8 mouse cellular contexts compared by ENCODE assay signal in genomic region chr11:100761547-100762045, GRCm38 (mm10). TPM values are rescaled to one million over a fixed set of nuclear protein-coding genes. Genes with fewer than 3 reads are reported as not detected.
DNase-seq lines count a peak whose midpoint lies in the region.

No protein-coding gene starts in this region.

- peak; percentile 85 for DNase-seq in adipocyte (ENCODE audit: low spot score)
- DNase-seq in embryo, embryonic 10 days (ENCODE audit: low spot score), result peak; percentile 94
- peak; percentile 92 for DNase-seq in gastrocnemius, postnatal 10 days
- DNase-seq in induced T-regulatory cell, adult 2 months (ENCODE audit: low read depth), result peak; percentile 91
- DNase-seq in left cerebral cortex, adult 8-10 months (ENCODE audit: low spot score in 2 of 2), result peak; percentile 75 to 83
- DNase-seq in right cerebral cortex, postnatal 10 days (ENCODE audit: low spot score in 2 of 2), result peak; percentile 89 to 91
- peak; percentile 77 for DNase-seq in urinary bladder, postnatal 14 days (ENCODE audit: low spot score)

- H3K27me3 ChIP-seq in megakaryocyte, embryonic 14.5 days (replicated peaks), result peaks cover 74% of the 10 kb centered on the region

- peaks cover 37% of the 10 kb centered on the region for H3K4me1 ChIP-seq in megakaryocyte, embryonic 14.5 days

- H3K4me3 ChIP-seq in megakaryocyte, embryonic 14.5 days (replicated peaks), result peak overlapping the region; percentile 91

- H3K9me3 ChIP-seq in megakaryocyte, embryonic 14.5 days, result no peaks in the 10 kb centered on the region

- peaks cover 3% of the 10 kb centered on the region for H3K36me3 ChIP-seq in megakaryocyte, embryonic 14.5 days (replicated peaks; ENCODE audit: low read length)

RNA-seq across cellular contexts. Expression of gene Hcrt, which starts 1.1 kb away (rescaled TPM):
- not detected for total RNA-seq in gastrocnemius, postnatal 10 days (2021)
- not detected for total RNA-seq in left cerebral cortex, adult 8-10 months (2022)
- not detected in 2 replicates for polyA plus RNA-seq in megakaryocyte, embryonic 14.5 days (2012; ENCODE audit: insufficient read depth, low replicate concordance)

RNA-seq across cellular contexts. Expression of gene Kcnh4, which starts 1.9 kb away (rescaled TPM):
- not detected for total RNA-seq in gastrocnemius, postnatal 10 days (2021)
- 10 to 100 TPM; 18.4 to 20.2 (median 18.7) TPM for total RNA-seq in left cerebral cortex, adult 8-10 months (2022)
- polyA plus RNA-seq in megakaryocyte, embryonic 14.5 days (2012; ENCODE audit: insufficient read depth, low replicate concordance), result 0.43 TPM in 1 of 2 replicates, not detected in the other

RNA-seq across cellular contexts. Expression of gene Ghdc, which starts 9.2 kb away (rescaled TPM):
- total RNA-seq in gastrocnemius, postnatal 10 days (2021), result 1 to 10 TPM; 7.7 to 8.4 TPM
- 1 to 10 TPM; 6.6 to 9.2 (median 8.0) TPM for total RNA-seq in left cerebral cortex, adult 8-10 months (2022)
- polyA plus RNA-seq in megakaryocyte, embryonic 14.5 days (2012; ENCODE audit: insufficient read depth, low replicate concordance), result 2.2 and 7.2 TPM in 2 replicates

RNA-seq across cellular contexts. Expression of gene Rab5c, which starts 23.6 kb away (rescaled TPM):
- total RNA-seq in gastrocnemius, postnatal 10 days (2021), result 10 to 100 TPM; 63.0 to 64.7 TPM
- 100 to 1,000 TPM; 148 to 157 (median 154) TPM for total RNA-seq in left cerebral cortex, adult 8-10 months (2022)
- polyA plus RNA-seq in megakaryocyte, embryonic 14.5 days (2012; ENCODE audit: insufficient read depth, low replicate concordance), result 502 and 744 TPM in 2 replicates

RNA-seq across cellular contexts. Expression of gene Hspb9, which starts 47.9 kb away (rescaled TPM):
- total RNA-seq in gastrocnemius, postnatal 10 days (2021), result not detected
- total RNA-seq in left cerebral cortex, adult 8-10 months (2022), result not detected
- 0.54 TPM in 1 of 2 replicates, not detected in the other for polyA plus RNA-seq in megakaryocyte, embryonic 14.5 days (2012; ENCODE audit: insufficient read depth, low replicate concordance)

Comparison
In these comparisons a context has a peak if more than half of its experiments do, and no peak if none do; other contexts are left out.
1. Peak in every context shown above with its lines: DNase-seq and H3K4me3 ChIP-seq.
2. RNA of gene Kcnh4, which starts 1.9 kb away (total RNA-seq): 18.4 to 20.2 TPM in left cerebral cortex, adult 8-10 months; not detected in gastrocnemius, postnatal 10 days; every median in the first group is over 10 times any median in the second.